Mouse (Mus musculus): ENCODE measurements around the gene Enpp1.
A peak's percentile ranks its signal among the peaks of the same experiment; 100 is the strongest.
"Not testable (repeated sequence)": the region's sequence is repeated elsewhere in the genome, so short reads cannot be mapped to it uniquely, and the experiment has no call there.

The Enpp1 gene

GRCm38 (mm10) chr10:24638306-24639070 lies 73.5 kb downstream of the Enpp1 start:
- no peak for DNase-seq (ENCODE audit: low spot score in 2 of 2)

DNA sequence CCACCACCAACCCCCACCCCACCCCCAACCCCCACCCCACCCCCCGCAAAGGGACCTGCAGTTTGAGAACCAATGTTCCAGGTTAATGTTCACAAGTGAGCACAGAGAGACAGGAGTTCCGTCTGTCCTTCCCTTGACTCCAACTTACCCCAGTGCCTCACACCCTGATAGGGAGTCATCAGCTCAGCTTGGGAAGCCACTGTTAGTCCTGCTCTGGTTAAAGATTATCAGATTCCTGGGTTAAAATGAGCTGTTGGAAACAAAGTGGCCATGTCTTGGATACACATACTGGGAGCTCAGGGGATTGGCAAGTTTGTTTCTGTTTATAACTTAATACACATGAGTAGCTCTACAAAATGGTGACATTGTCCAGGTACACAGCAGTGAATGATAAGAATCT lies 75.0 kb downstream of the Enpp1 start:
- DNase-seq (ENCODE audit: low spot score in 2 of 2), result no peak

DNA sequence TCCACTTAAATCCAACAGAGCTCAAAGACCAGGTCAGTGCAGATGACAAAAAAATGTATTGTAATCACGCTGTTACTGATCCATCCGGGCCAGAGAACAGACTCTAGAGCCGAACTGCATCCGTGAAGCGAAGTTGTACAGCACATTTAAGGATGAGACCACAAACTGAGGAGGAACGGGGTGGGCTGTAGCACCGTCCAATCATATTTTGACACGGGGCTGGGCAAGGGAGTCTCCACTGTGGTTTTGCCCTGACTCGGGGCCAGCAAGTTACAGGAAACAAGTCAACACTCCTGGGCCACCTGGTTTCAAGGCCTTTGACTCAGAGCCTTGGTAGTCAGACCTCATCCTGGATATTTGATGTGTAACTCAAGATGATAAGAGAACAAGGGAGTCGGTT lies 76.1 kb downstream of the Enpp1 start:
- DNase-seq (ENCODE audit: low spot score in 2 of 2), result no peak

DNA sequence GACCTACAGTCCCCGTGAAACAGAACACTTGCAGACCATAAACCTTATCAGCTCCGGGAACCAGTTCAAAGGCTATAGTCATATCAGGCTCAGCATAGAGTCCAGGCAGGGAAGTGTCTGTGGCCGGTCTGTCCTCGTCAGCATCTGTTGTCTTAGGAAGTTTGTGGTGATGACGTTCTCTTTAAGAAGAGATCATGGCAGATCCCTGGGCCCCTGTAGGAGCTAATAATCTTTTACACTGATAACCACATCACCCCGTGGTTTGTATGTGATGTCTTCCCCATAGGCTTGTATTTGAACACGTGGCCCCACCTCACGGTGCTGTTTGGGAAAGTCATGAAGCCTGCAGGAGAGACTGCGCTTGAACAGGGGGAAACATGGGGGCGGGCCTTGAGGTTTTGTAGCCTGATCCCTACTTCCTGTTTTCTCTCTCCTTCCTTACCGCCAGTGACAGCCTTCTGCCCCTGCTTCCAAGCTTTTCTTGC lies 76.6 kb downstream of the Enpp1 start:
- DNase-seq (ENCODE audit: low spot score in 2 of 2), result no peak

GRCm38 (mm10) chr10:24634288-24634687 lies 77.7 kb downstream of the Enpp1 start:
- no peak for DNase-seq (ENCODE audit: low spot score in 2 of 2)

DNA sequence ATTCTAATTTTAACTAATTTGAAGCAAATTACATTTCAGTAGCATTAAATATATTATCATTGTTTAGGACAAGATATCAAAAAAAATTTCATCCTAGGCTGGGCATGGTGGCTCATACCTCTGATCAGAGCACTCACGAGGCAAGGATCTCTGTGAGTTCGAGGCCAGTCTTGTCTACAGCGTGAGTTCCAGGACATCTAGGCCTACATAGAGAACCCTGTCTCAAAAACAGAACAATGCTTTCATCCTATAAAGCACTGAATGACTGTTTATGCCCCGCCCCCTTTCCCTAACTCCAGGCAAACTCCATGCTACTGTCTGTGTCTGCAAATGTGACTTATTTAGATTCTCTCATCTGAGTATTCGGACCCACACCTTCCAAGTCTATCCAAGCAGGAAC lies 80.8 kb downstream of the Enpp1 start:
- no peak for DNase-seq (ENCODE audit: low spot score in 2 of 2)

GRCm38 (mm10) chr10:24630469-24631081 lies 81.4 kb downstream of the Enpp1 start:
- DNase-seq (ENCODE audit: low spot score in 2 of 2), result peak; percentile 77 to 84

GRCm38 (mm10) chr10:24629086-24629720 lies 82.8 kb downstream of the Enpp1 start:
- DNase-seq (ENCODE audit: low spot score in 2 of 2), result no peak

DNA sequence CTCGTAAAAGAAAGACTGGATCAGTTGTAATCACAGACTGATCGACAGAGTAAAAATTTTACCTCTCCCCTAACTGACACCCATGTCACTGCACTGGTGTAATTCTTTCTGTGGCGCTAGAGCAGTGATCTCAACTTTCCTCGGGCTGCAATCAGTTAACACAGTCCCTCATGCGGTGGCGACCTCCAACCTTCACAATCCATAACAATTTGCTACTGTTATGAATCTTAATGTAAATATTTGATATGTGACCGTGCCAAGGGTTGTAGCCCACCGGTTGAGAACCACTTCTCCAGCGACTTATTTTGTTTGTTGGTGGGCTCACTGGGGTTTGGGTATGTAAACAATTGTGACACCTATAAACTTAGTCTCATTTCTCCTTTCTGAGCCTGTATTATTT lies 83.5 kb downstream of the Enpp1 start:
- no peak for DNase-seq (ENCODE audit: low spot score in 2 of 2)

- DNase-seq (ENCODE audit: low spot score in 2 of 2), result no peak
Observed at GRCm38 (mm10) chr10:24627262-24627661, 84.7 kb downstream of the Enpp1 start.

DNA sequence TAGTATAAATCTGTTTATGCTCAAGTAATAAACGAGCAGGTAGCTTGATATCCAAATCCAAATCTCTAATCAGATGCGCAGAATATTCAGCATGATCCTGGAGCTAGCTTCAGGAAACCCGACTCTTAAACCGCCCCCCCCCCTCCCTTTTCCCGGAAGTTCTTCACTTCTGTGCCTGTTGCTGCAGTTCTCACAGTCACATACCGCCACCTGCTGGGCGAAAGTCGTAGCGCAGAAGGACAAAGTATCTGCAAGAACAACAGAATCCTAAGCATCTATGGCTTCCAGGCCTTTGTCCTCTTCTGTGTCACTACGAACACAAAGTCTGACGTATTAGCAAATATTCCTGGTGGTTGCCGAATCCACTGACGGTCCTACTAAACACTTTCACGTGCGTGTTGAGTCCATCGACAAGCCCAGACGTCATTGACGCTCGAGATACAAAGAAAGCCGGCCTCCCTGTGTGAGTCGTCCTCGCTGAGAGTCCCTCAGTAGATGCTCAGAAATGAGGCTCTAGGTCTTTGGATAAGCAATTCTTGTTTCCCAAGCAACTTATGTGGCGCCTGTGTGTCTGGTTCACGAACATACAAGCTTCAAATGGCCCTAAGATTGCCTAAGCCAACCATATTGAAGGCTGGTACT lies 86.8 kb downstream of the Enpp1 start:
- DNase-seq (ENCODE audit: low spot score in 2 of 2), result peak; percentile 85 to 91

- DNase-seq (ENCODE audit: low spot score in 2 of 2), result peak; percentile 56 to 79
Observed at GRCm38 (mm10) chr10:24622586-24622985, 89.4 kb downstream of the Enpp1 start.

- peak in 1 of 2 experiments; percentile 52 for DNase-seq (ENCODE audit: low spot score in 2 of 2)
Observed at GRCm38 (mm10) chr10:24621572-24621971, 90.4 kb downstream of the Enpp1 start.

DNA sequence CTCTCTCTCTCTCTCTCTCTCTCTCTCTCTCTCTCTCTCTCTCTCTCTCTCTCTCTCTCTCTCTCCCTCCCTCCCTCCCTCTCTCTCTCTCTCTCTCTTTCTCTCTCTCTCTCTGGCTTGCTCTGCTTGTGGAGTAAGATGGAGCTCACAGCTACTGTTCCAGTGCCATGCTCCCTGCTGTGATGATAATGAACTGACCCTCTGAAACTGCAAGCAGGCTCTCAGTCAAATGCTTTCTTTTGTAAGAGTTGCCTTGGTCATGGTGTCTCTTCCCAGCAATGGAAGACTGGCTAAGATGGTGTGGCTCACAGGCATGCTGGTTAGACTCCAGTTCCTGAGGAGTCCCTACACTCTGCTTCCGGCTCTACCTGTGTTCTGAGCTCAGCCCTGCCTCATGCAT lies 95.4 kb downstream of the Enpp1 start:
- DNase-seq (ENCODE audit: low spot score in 2 of 2), result not testable (repeated sequence)

DNA sequence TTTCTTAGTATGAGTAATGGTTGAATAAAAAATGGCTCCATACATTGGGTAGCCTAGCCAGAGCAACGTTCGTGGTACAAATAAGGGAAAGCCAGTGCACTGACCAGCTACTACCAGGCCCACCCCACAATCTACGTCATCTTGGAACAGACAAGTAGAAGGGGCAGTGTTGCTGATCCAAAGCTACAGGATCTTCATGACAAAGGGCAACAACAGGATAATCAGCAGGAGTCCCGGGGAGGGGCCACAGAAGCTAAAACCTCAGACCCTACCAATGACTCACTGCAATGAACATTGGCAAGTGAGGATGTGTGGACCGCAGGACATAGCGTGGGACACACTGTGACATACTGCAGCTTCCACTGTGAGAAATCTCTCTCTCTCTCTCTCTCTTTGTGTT lies 96.2 kb downstream of the Enpp1 start:
- DNase-seq (ENCODE audit: low spot score in 2 of 2), result no peak

DNA sequence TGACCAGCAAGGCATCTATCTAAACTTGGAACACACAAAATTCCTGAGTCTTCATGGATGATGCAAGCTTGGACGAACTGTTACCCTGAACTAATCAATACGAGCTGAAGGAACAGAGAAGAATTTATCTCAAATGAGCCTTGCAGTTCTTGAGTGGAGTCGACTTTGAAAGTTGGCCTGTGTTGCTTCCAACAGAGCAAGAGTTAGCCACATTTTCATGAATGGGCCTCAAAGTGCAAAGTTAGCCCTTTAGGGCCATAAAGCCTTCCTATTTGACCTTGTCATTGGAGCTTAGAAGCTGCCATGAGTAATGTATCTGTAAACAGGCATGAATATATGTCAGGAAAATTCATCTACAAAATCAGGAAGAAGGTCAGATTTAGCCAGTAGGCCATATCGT lies 97.2 kb downstream of the Enpp1 start:
- no peak for DNase-seq (ENCODE audit: low spot score in 2 of 2)

- DNase-seq (ENCODE audit: low spot score in 2 of 2), result no peak
Observed at GRCm38 (mm10) chr10:24609766-24610165, 102.2 kb downstream of the Enpp1 start.

GRCm38 (mm10) chr10:24609146-24609545 lies 102.8 kb downstream of the Enpp1 start:
- no peak for DNase-seq (ENCODE audit: low spot score in 2 of 2)

DNA sequence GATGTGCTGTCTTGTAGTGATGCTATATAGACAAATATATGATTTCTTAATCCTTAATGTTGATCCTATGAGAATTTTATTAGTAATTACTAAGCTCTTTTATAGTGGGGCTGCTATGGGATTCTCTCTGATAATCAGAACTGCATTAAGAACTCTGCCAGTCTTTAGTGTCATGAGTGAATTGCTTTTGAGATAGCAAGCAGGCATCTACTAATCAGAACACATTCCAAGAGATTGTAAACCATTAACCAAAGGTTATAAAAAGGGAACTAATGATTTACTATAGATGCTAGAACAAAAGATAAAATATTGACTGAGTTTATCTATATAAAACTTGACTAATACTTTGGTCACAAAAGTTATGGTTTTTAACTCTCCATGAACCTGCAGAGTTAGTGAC lies 108.2 kb downstream of the Enpp1 start:
- DNase-seq (ENCODE audit: low spot score in 2 of 2), result no peak

- DNase-seq (ENCODE audit: low spot score in 2 of 2), result no peak
Observed at GRCm38 (mm10) chr10:24603035-24603434, 108.9 kb downstream of the Enpp1 start.

DNA sequence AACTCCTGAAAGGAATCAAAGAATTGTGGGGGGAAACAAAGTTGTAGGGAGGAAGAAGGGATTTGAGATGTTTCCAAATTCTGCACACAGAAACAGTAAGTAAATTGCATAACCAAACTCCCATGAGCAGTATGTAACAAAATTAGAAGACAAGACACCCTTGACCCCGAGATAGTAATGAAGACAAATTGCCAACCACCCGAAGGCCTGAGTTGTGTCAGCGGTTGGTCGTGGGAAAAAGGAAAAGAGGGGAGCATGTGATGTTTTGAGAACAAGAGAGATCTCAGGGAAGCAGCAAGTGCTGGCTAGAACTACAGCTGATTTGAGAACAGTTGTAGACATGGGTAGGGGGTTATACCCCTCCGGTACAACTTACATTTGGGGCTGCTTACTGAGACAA lies 112.2 kb downstream of the Enpp1 start:
- no peak for DNase-seq (ENCODE audit: low spot score in 2 of 2)

- DNase-seq (ENCODE audit: low spot score in 2 of 2), result no peak
Observed at GRCm38 (mm10) chr10:24598693-24599092, 113.3 kb downstream of the Enpp1 start.

Measured in right cerebral cortex, postnatal 10 days (tissue).